Mouse (Mus musculus) cortical plate, adult 2 months (tissue): Measurements from ENCODE around the gene Olfr1116.
"Not testable (repeated sequence)": the region's sequence is repeated elsewhere in the genome, so short reads cannot be mapped to it uniquely, and the experiment has no call there.

Experiments used
- CTCF ChIP-seq: fragments of 200-500 bp; IDR thresholded peaks from 2 replicates; pipeline ENCODE4 v1.5.1; 2011; ENCODE audit warnings: mild to moderate bottlenecking, control low read depth, low read length; ENCODE audit not compliant: insufficient read depth; ENCODE audit errors: extremely low read depth
- POLR2A ChIP-seq: fragments of 200-500 bp; IDR thresholded peaks from 2 replicates; pipeline ENCODE4 v1.6.1; 2011; ENCODE audit warnings: mild to moderate bottlenecking, low read length, control low read depth; ENCODE audit not compliant: insufficient read depth; ENCODE audit errors: extremely low read depth

DNA sequence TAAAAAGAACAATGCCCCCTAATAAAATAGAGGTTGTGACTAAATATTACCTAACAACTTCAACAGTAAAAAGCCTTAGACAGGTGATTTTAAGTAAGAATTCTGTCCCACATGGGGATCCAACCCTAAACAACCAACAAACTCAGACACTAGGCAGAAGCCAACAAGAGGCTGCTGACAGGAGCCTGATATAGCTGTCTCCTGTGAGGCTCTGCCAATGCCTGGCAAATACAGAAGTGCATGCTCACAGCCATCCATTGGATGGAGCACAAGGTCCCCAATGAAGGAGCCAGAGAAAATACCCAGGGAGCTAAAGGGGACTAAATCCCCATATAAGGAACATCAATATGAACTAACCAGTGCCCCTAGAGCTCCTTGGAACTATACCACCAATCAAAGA lies 26.6 kb downstream of the Olfr1116 start:
- TF ChIP-seq POLR2A, CTCF: not testable (repeated sequence)
